Mouse (Mus musculus) urinary bladder, postnatal 25 days (tissue): Measurements from ENCODE around the gene C1qtnf3.
"Not testable (repeated sequence)": the region's sequence is repeated elsewhere in the genome, so short reads cannot be mapped to it uniquely, and the experiment has no call there.

Source experiments
- DNase-seq: peaks from one replicate; pipeline ENCODE4 v3.0.0; 2022; ENCODE audit warnings: low spot score

The C1qtnf3 gene

GRCm38 (mm10) chr15:10959277-10960026 is 7.3 kb downstream of the C1qtnf3 start:
- no peak for DNase-seq

DNA sequence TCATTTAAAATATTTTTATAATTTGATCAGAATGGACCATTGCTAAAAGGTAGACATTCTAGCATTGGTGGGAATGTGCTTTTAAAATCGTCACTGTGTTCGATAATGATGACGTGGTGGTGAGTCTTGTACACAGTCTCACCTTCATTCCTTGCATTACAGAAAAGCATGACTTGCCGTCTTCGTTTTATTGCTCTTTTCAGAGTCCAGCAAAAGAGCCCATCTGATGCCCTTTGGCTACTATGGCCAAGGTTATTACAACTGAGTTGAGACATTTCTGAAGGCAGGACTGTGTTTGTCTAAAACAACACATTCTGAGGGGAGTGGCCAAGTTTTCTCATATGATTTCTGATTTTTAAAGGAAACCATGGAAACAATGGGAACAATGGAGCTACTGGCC is 8.1 kb downstream of the C1qtnf3 start:
- no peak for DNase-seq

DNA sequence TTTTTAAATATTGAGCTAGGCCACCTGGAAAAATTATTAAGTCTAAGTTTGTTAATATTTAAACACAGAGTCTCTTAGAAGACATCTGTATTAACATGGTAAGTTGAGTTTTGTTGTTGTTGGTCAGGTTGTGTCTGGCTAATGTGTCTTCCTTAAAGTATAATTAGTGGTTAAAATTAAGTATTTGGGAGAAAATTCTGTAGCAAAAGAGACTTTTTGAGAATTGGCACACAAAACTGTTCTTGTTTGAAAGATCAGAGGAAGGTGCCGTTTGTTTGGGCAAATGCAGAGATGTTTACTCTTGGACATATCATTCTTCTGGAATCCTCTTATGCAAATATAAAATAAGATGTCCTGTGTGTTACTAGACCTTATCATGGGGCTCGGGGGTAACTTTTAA is 10.5 kb downstream of the C1qtnf3 start:
- no peak for DNase-seq

DNA sequence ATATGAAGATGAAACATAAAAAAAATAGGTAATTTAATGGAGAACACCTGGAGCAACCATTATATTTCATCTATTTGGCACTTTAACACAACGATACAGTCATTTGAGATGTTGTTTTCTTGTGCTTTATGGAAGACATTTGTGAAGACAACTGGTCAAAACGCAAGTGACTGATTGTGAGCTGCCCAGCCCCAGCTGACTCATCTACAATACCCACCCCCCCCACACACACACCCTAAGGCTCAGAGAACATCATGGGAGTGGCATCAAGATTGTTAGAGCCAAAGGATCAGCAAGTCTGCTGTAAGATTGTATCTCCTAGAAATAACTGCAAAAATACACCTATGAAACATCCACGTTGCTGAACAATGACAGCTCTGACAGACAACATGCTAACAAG is 17.3 kb downstream of the C1qtnf3 start:
- no peak for DNase-seq

- DNase-seq: no peak
Measured at GRCm38 (mm10) chr15:10970777-10971176, 18.6 kb downstream of the C1qtnf3 start.

- no peak for DNase-seq
Measured at GRCm38 (mm10) chr15:10977151-10977550, 25.0 kb downstream of the C1qtnf3 start.

DNA sequence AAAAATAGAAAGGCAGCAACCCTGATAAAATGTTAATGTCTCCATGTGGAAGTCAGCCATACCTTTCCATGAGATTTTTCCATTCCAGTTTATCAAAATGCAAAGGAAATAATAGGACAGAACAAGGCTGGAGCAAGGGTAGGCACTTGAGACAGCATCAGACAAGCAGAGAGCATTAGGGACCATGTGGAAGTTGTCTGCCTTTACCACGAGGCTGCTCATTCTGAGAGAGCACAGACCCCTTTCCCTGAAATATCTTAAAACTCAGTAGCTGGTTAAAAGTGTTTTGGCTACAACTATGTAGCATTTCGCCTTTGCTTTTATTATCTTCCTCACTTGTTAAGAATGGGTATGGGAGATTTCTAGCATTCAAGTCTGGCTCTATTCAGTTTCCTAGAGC is 28.6 kb downstream of the C1qtnf3 start:
- no peak for DNase-seq

DNA sequence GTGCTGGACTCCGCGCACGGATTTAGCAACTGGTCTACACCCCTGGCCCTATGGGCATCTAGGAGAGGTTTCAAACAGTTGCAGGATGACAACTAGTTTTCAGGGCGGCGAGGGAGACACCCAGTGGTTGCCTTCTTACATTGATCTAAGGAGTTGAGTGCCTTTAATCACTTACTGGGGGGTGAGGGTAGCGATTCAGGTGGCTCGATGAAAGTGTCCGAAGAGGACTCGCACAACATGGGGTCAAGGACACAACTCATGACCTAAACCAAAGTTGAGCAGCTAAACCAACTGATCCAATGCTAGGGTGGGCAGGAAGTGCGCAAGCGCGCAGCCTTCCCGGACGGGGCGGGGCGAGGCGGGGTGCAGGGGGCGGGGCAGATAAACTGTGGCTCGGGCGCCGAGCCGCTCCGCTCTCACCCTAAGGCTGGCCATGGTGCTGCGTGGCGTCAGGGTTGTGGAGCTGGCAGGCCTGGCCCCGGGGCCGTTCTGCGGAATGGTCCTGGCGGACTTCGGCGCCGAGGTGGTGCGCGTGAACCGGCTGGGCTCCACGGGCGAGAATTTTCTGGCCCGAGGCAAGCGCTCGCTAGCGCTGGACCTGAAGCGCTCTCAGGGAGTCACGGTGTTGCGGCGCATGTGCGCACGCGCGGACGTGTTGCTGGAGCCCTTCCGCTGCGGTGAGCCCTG is 29.4 kb downstream of the C1qtnf3 start, which contains the start of gene Amacr:
Gene Amacr (plus strand): TSS at position 380 of the 687 bp plus-strand sequence.
- peak; percentile 85 for DNase-seq

GRCm38 (mm10) chr15:10982064-10982435 is 29.9 kb downstream of the C1qtnf3 start:
- DNase-seq: no peak

- no peak for DNase-seq
Measured at GRCm38 (mm10) chr15:10985756-10986155, 33.6 kb downstream of the C1qtnf3 start.

DNA sequence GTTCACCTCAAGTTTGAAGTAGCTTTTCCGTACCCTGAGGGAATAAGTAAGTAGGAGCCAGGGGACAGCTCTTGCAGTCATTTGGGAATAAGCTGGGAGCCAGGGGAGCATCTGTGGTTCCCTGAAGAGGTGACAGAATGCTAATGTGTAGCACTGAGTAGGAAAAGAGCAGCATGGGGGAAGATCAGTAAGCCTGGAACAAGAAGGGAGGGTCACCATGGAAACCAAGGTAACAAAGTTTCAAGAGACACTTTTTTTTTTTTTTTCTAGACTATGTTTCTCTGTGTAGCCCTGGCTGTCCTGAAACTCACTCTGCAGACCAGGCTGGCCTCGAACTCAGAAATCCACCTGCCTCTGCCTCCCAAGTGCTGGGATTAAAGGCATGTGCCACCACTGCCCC is 34.3 kb downstream of the C1qtnf3 start:
- DNase-seq: not testable (repeated sequence)

- no peak for DNase-seq
Measured at GRCm38 (mm10) chr15:10990411-10990810, 38.3 kb downstream of the C1qtnf3 start.

GRCm38 (mm10) chr15:10991566-10991965 is 39.4 kb downstream of the C1qtnf3 start:
- no peak for DNase-seq

GRCm38 (mm10) chr15:10999832-11000231 is 47.7 kb downstream of the C1qtnf3 start:
- no peak for DNase-seq

GRCm38 (mm10) chr15:11000421-11000820 is 48.3 kb downstream of the C1qtnf3 start, which contains the start of gene Slc45a2:
Gene Slc45a2, plus strand, starts transcription at chr15:11000721.
- no peak for DNase-seq

- DNase-seq: no peak
Measured at GRCm38 (mm10) chr15:11003791-11004190, 51.7 kb downstream of the C1qtnf3 start.

GRCm38 (mm10) chr15:11004646-11005045 is 52.5 kb downstream of the C1qtnf3 start:
- no peak for DNase-seq

GRCm38 (mm10) chr15:11008756-11009155 is 56.6 kb downstream of the C1qtnf3 start:
- no peak for DNase-seq

GRCm38 (mm10) chr15:11010976-11011548 is 58.9 kb downstream of the C1qtnf3 start:
- DNase-seq: no peak

DNA sequence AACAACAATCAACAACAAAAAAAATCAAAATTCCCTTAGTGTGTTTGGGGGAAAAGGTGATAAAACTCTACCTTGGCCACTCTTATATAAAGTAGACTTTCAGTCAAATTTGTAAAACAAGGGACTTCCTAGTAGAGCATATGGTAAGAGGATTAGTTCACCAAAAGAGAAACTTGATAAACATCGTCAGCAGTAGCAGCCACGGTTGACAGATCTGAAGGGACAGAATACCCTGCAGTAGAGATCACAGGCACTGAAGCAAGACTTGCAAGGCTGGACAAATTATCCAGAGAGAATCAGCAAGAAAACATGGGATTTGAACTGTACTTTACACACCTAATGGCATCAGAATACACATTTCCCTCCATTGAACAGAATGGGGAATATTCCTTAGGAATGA is 62.8 kb downstream of the C1qtnf3 start:
- DNase-seq: no peak

GRCm38 (mm10) chr15:11026801-11027561 is 74.8 kb downstream of the C1qtnf3 start:
- DNase-seq: no peak
